Mouse (Mus musculus) olfactory bulb, adult 2 months (tissue): ENCODE measurements around the gene Copz1.

Source experiments
- CTCF ChIP-seq: fragments of 200-500 bp; IDR thresholded peaks from 2 replicates; pipeline ENCODE4 v1.5.1; 2012; ENCODE audit warnings: low read depth, mild to moderate bottlenecking, low read length, moderate library complexity; ENCODE audit not compliant: insufficient read depth
- POLR2A ChIP-seq: fragments of 200-500 bp; IDR thresholded peaks from 2 replicates; pipeline ENCODE4 v1.6.1; 2012; ENCODE audit warnings: mild to moderate bottlenecking, low read depth, low read length, moderate library complexity; ENCODE audit not compliant: insufficient read depth

GRCm38 (mm10) chr15:103284647-103285046, 12.1 kb downstream of the Copz1 start:
- TF ChIP-seq CTCF (no peak), POLR2A (no peak)
